In the genomic region with DNA sequence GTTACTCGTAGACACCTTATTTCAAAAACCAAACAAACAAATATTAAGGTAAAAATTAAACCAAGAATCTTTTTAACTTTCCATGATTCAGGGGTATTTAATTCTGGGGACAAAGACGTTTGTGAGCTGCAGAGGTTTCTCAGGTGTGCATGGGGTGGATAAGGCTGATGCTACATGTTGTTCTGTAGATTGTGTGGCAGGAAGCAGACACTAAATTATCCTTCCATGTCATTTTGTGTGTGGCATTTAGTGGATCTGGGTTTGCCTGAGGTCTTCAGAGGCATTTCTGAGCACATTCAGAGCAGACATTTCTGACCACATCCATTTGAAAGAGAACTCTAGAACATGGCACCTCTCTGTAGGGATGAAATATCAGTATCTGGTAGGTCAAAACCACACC, we compare ENCODE assay signal across 19 mouse cellular contexts. TPM values are rescaled to one million over a fixed set of nuclear protein-coding genes. Genes with fewer than 3 reads are reported as not detected.
DNase-seq lines count a peak whose midpoint lies in the region; ATAC-seq and TF ChIP-seq lines count a peak whose summit lies in the region.
"Had no signal": no experiment of that assay in that cellular context is flagged by ENCODE, and none has a peak within 500 bp of the region (broad histone marks: within the 10 kb centered on the region; RNA-seq: fewer than 3 reads in every experiment).

No protein-coding gene starts in this region.

- no peaks in the 10 kb centered on the region for H3K27me3 ChIP-seq in heart, embryonic 12.5 days (replicated peaks)
- H3K27me3 ChIP-seq in spleen, adult 2 months (ENCODE audit: control insufficient read depth, insufficient read depth, low read length): no peaks in the 10 kb centered on the region
- H3K27me3 ChIP-seq: embryonic facial prominence, embryonic 15.5 days; hindbrain, embryonic 12.5 days; kidney, embryonic 15.5 days had no signal

- H3K36me3 ChIP-seq in heart, embryonic 12.5 days: peaks cover 8% of the 10 kb centered on the region
- H3K36me3 ChIP-seq in spleen, adult 2 months (ENCODE audit: control insufficient read depth, insufficient read depth, low read length): 0 out of 2 replicates have a peak, but pooled peaks cover 4% of the 10 kb centered on the region
- H3K36me3 ChIP-seq: embryonic facial prominence, embryonic 15.5 days; hindbrain, embryonic 12.5 days; kidney, embryonic 15.5 days had no signal

- H3K9ac ChIP-seq in heart, embryonic 12.5 days: no peak overlapping the region
- H3K9ac ChIP-seq: embryonic facial prominence, embryonic 15.5 days; hindbrain, embryonic 12.5 days; kidney, embryonic 15.5 days had no signal

- no peaks in the 10 kb centered on the region for H3K9me3 ChIP-seq in heart, embryonic 12.5 days (replicated peaks)
- H3K9me3 ChIP-seq: embryonic facial prominence, embryonic 15.5 days; forebrain, embryonic 10.5 days; G1E; hindbrain, embryonic 12.5 days; kidney, embryonic 15.5 days; limb, embryonic 10.5 days had no signal

- ATAC-seq in heart, embryonic 12.5 days (ENCODE audit: insufficient number of reproducible peaks, low FRiP score): no peak

- H3K4me3 ChIP-seq in heart, embryonic 12.5 days: no peak overlapping the region
- H3K4me3 ChIP-seq in spleen, adult 2 months (ENCODE audit: extremely low read depth, insufficient read depth, insufficient read length): no peak overlapping the region
- H3K4me3 ChIP-seq: embryonic facial prominence, embryonic 15.5 days; forebrain, embryonic 10.5 days; hindbrain, embryonic 12.5 days; kidney, embryonic 15.5 days; limb, embryonic 10.5 days; myocyte had no signal

- H3K27ac ChIP-seq in heart, embryonic 12.5 days (ENCODE audit: poor library complexity, severe bottlenecking): peak overlapping the region; percentile 78
- peak overlapping the region; percentile 86 for H3K27ac ChIP-seq in spleen, adult 2 months (ENCODE audit: insufficient read depth, low read length)
- H3K27ac ChIP-seq: hindbrain, embryonic 12.5 days; kidney, embryonic 15.5 days; limb, embryonic 10.5 days had no signal

- no peak overlapping the region for H3K4me2 ChIP-seq in heart, embryonic 12.5 days
- H3K4me2 ChIP-seq: embryonic facial prominence, embryonic 15.5 days; hindbrain, embryonic 12.5 days; kidney, embryonic 15.5 days had no signal

- DNase-seq in heart, adult 18-20 months: no peak
- no peak for DNase-seq in spleen, adult 2 months (ENCODE audit: low read depth in 1 of 2, low spot score in 2 of 2)
- DNase-seq in spleen, adult 18-20 months: no peak
- peak; percentile 59 for DNase-seq in induced T-regulatory cell, adult 2 months (ENCODE audit: low read depth)
- no peak for DNase-seq in frontal cortex, postnatal 25 days (ENCODE audit: low spot score in 2 of 2)
- DNase-seq in spleen, adult 12 weeks (ENCODE audit: low spot score): no peak
- DNase-seq: cerebellum, adult 11 months; embryo, embryonic 11 days; gastrocnemius, postnatal 25 days; midbrain, embryonic 14.5 days; right cerebral cortex, postnatal 4 days had no signal

- peaks cover 73% of the 10 kb centered on the region for H3K4me1 ChIP-seq in heart, embryonic 12.5 days (replicated peaks)
- H3K4me1 ChIP-seq in spleen, adult 2 months (ENCODE audit: control insufficient read depth, insufficient read depth, insufficient read length): peaks cover 26% of the 10 kb centered on the region

- no peak for TF ChIP-seq CTCF in spleen, adult 2 months (IDR thresholded peaks at IDR 0.05; ENCODE audit: extremely low read depth, insufficient read depth, insufficient read length, insufficient replicate concordance)

- no peak for TF ChIP-seq POLR2A in spleen, adult 2 months (IDR thresholded peaks at IDR 0.05; ENCODE audit: low read depth, low read length)

- 79% methylated on average over 2 of the region's 2 CpGs for WGBS in heart, embryonic 12.5 days
- WGBS in spleen, adult 2 months: 66% methylated on average over 2 of the region's 2 CpGs

RNA-seq across cellular contexts. Expression of a gene that starts 52.9 kb away (rescaled TPM):
- polyA plus RNA-seq in heart, embryonic 12.5 days (2016; fragmentation: Nextera tagmentation; extraction: Ambion mirVana): 154 and 157 TPM in 2 replicates
- 10 to 100 TPM; 44.3 to 52.5 TPM for total RNA-seq in heart, adult 18-20 months (2021)
- 40.6 and 45.1 TPM in 2 replicates for polyA plus RNA-seq in spleen, adult 2 months (2012; rRNA removed)
